ENCODE assay signal across 14 mouse cellular contexts in the genomic region with DNA sequence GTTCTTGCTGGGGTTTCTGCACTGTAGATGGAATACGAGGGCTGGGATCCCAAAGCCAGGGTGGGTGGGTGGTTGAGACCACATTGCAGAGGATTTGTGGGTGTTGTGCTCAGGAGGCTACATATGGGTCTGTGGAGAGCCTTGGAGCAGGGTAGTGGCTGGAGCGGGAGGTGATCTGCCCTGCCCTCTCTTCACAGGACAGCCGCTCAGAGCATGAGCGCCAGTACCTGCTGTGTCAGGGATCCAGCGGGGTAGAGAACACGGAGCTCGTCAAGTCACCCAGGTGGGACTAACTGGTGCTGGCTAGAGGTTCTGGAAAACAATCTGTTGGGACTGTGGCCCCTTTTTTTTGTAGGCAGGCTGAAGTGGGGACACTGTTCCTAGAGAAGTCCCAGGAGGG. TPM values are rescaled to one million over a fixed set of nuclear protein-coding genes. Genes with fewer than 3 reads are reported as not detected.
"Had no signal": no experiment of that assay in that cellular context is flagged by ENCODE, and none has a peak within 500 bp of the region (broad histone marks: within the 10 kb centered on the region; RNA-seq: fewer than 3 reads in every experiment).

No protein-coding gene starts in this region.

- H3K4me3 ChIP-seq: layer of hippocampus, adult 2 months; midbrain, embryonic 13.5 days had no signal

- H3K9ac ChIP-seq: lung, embryonic 14.5 days; midbrain, embryonic 13.5 days had no signal

- H3K27ac ChIP-seq: kidney, postnatal 0 days; layer of hippocampus, adult 2 months; macrophage; midbrain, embryonic 13.5 days had no signal

- DNase-seq: kidney, adult 2 months; layer of hippocampus, adult 9-11 months; lung, embryonic 14.5 days; thymus, postnatal 36 days had no signal

- ATAC-seq: intestine, postnatal 0 days; lung, postnatal 0 days; midbrain, embryonic 13.5 days had no signal

- H3K4me2 ChIP-seq: lung, embryonic 14.5 days; midbrain, embryonic 13.5 days had no signal

- H3K9me3 ChIP-seq: midbrain, embryonic 13.5 days had no signal

- H3K27me3 ChIP-seq: midbrain, embryonic 13.5 days had no signal

- H3K4me1 ChIP-seq: midbrain, embryonic 13.5 days had no signal

RNA-seq across cellular contexts. Expression of a gene that starts 49.2 kb away (rescaled TPM):
- polyA plus RNA-seq: kidney, embryonic 14.5 days; liver, embryonic 16.5 days; lung, embryonic 14.5 days; midbrain, embryonic 13.5 days; neural tube, embryonic 11.5 days; neural tube, embryonic 14.5 days had no signal
